Mouse (Mus musculus) cerebellum, adult 11-12 months (tissue): Measurements from ENCODE around the gene Kazn.

Experiments
- DNase-seq: peaks from one replicate; pipeline ENCODE4 v3.0.0; 2022

Kazn gene

DNA sequence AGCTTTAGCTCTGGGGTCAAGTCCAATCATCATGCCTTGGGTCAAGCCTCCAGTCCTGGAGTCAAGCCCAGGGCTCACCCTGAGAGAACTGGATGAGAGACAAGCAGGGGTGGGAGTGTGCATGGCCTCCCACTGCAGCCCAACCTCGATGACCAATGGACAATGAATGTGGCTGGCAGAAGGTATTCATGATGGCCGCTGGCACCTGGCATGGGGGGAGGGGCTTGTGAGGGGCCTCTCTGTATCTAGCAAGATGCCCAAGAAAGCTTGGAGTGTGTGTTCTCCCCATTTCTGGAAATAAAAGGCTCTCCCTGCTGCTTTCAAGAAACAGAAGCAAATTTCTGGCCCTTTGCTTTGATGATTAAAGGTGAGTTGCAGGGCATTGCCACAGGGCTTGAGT lies 50.7 kb downstream of the Kazn start:
- no peak for DNase-seq

GRCm38 (mm10) chr4:142186155-142186554 lies 53.0 kb downstream of the Kazn start:
- no peak for DNase-seq

- no peak for DNase-seq
Measured at GRCm38 (mm10) chr4:142185533-142185900, 53.7 kb downstream of the Kazn start.

GRCm38 (mm10) chr4:142184852-142185532 lies 54.2 kb downstream of the Kazn start:
- DNase-seq = peak; percentile 71

DNA sequence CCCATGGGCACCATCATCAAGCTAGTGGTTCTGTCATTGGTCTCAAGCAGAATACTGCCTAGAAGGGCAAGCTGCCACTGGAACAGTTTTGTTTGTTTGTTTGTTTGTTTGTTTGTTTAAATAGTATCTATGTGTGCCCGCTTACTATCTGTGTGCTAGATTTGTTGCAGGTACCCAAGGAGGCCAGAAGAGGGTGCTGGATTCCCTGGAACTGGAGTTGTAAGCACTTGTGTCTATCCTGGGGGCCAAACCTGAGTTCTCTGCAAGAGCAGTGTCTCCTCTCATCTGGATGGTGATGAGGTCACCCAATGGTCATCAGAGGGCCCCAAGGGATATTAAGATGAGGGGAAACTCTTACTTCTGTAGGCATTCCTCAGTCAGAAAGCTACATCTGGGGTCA lies 55.6 kb downstream of the Kazn start:
- no peak for DNase-seq

DNA sequence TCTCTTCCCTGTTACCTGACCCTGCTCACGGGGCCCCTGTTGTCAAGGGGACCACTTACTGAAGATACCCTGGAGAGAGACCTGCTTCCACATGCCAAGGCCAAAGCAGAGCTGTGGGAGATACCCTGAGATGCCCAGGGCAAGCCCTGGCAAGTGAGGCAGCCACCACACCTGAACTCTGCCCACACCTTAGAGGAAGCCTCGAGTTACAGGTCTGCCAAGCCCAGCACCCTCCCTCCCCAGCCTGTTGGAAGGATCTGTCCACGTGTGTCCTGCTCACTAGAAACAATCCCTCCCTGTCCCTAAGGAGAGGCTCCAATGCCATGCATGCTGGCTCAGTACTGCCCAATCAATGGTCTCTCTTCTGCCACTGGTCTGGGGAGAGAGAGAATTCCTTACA lies 56.2 kb downstream of the Kazn start:
- no peak for DNase-seq

DNA sequence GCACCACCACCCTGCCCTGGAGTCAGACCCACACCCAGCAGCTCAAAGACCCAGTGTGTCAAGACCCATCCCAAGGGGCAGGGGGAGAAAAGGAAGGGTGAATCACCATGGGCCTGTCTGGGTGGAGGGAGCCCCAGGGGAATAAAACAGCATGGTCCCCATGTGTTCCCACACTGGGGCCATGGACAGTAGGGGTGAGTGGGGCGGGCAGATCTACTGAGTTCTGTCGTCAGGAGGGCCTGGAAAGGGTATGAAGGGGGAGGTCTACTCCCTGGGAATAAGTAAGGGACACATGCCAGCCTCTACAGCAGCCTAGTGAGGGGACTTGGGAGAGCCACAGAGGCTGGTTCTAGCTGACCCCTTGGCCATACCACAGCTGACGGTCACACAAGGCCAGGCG lies 57.6 kb downstream of the Kazn start:
- DNase-seq = no peak

DNA sequence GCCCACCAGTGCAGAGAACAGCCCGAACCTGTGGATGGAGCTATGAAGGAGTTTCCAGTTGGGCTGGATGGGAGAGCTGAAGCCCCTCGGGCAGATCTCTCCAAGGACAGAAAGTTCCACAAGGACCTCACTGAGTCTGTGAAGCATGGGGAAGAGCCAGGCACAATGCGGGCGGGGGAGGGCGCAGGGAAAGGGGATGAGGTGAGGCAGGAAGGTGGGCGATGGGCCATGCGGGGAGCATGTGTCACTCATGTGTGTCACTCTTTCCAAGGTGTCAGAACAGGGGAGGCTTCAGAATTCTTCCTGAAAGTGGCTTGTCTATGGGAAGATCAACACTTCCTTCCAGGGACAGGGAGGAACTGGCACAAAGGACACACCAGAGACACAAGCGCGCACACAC lies 58.3 kb downstream of the Kazn start:
- no peak for DNase-seq

- peak; percentile 62 for DNase-seq
Measured at GRCm38 (mm10) chr4:142180289-142180688, 58.9 kb downstream of the Kazn start.

DNA sequence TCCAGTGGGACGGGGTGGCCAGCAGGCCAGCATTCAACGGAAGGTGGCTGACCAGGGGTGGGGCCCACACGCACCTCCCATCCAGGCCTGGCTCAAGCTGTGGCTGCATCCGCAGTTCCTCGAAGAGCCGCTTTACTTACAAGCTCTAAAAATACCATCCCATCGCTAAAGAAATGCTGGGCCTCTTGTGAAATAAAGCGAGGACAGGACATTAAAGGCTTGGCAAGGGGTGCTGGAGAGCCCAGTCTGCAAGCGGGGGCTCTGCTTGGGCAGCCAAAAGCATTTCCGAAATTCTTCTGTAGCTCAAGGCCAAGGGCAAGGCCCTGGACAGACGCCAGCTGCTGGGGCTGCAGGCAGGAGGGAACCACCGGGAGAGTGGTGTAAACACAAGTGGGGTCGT lies 59.7 kb downstream of the Kazn start:
- DNase-seq = no peak

- DNase-seq = no peak
Measured at GRCm38 (mm10) chr4:142176732-142177131, 62.5 kb downstream of the Kazn start.

DNA sequence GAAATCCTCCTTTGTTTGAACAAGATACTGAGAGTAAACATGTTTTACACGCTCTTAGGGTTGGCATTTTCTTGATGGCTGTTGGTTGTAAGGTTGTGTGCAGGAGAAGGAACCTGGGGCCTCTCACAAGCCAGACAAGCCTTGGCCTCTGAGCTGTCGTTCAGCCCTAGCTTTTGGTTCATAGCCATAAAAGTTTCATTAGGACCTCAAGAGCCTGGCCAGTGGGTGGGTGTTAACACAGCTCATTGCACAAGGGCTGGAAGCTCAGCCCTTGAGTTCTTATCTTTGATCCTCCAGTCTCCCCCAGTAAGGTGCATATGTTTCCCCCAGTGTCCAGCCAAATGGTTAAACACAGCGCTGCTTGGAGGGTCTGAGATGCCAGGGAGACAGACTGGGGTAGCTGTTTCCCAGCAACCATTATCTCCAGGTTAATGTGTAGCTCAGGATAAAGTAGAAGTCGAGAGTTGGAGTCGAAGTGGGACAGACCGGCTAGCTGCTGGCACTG lies 65.2 kb downstream of the Kazn start:
- no peak for DNase-seq

- no peak for DNase-seq
Measured at GRCm38 (mm10) chr4:142172942-142173341, 66.3 kb downstream of the Kazn start.

DNA sequence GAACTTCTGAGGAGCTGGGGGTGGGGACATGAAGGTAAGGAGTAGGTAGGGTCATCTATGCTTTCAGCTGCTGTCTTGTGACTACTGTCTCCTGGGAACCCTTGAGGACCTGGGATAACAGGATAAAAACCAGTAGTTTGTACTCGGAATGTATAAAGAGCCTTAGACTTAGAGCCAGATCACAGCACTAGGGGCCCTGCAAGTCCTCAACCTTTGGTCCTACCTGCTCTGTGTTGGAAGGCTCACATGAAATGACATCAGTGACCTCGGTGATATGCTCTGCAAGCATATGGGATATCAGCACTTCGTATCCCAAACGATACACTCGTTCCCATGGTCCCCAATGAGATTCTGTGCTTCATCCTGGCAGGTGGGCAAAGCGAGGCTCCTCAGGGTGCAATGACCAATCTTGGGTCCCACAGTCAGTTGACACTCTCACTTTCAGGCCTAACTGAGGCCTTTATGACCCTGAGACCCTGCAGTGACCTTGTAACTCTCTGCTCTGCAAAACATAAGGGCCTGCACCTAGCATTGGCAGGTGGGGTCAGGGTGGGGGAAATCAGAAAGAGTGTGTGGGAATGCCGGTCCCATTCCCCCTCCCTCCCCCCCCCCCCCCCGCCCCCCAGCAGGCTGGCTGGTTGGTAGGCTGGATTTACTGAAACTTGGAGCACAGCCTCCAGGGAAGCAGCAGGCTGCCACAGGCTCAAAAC lies 67.3 kb downstream of the Kazn start:
- DNase-seq = no peak

- no peak for DNase-seq
Measured at GRCm38 (mm10) chr4:142170882-142171768, 68.1 kb downstream of the Kazn start.

- DNase-seq = no peak
Measured at GRCm38 (mm10) chr4:142169636-142170035, 69.6 kb downstream of the Kazn start.

GRCm38 (mm10) chr4:142168352-142168751 lies 70.8 kb downstream of the Kazn start:
- DNase-seq = no peak

DNA sequence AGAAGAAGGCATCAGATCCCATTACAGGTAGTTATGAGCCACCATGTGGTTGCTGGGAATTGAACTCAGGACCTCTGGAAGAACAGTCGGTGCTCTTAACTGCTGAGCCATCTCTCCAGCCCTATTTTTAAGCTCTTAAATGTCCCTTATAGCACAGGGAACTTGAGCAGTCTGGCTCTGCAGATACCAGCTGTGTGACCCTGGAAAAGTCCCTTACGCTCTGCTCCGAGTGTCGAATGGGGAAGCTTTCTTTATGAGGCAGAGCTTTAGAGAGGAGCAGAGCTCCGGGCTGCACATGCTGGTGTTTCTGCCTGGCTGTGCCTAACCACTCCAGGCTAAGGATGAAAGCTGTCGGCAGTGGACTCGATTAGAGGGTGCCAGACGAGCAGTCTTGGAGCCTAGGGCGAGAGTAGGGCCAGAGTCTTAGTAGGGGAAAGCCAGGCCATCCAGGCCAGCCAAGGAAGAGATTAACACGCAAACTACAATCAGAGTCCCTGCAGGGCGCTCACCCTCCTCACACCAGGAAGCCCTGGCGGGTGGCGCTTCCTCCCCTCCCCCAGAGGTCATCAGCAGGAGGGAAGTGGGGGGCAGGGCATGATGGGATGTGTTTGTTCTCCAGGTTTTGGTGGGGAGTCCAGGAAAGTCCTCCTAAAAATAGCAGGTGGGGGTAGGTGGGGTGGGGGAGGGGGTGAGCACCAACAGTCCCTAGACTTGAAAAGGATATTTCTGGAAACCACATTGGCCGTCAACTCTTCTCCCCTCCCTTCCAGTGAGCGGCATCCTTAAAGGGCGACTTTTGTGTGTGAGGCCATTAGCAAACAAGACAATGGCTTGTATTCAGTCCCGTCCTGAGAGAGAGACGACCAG lies 73.1 kb downstream of the Kazn start:
- DNase-seq = no peak

DNA sequence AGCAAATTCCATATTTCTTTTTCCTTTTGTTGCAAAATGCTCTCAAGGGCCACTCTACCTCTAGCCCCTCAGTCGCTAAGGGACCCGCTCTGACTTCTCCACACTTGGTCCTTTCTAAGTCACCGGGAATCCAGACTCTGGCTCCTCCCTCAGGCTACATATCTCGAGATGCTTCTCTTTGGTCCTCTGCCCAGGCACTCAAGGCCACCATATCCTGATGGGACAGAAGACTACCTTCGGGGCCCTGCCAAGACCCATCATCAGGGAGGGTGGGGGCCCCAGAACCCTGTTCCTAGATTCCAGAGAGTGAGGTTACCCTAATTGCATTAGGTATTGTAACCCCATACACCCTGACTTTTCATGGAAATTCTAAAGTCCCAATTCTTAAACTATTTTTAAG lies 73.8 kb downstream of the Kazn start:
- no peak for DNase-seq

- no peak for DNase-seq
Measured at GRCm38 (mm10) chr4:142164386-142164785, 74.8 kb downstream of the Kazn start.

- DNase-seq = no peak
Measured at GRCm38 (mm10) chr4:142163862-142164261, 75.3 kb downstream of the Kazn start.

- no peak for DNase-seq
Measured at GRCm38 (mm10) chr4:142162729-142163128, 76.5 kb downstream of the Kazn start.

DNA sequence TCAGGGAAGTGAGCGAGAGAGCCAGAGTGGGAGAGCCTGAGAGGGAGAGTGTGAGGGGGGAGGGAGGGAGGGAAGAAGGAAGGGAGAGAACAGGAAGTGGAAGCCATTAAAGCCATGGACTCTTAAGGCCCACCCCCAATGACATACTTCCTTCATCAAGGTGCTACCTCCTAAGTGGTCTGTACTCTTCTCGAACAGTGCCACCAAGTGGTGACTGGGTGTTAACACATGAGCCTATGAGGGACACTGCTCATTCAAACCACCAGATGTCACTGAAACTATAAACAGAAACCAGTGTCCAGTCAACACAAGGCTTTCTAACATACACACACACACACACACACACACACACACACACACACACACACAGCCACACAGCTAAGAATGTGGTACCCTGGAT lies 77.1 kb downstream of the Kazn start:
- DNase-seq = no peak
